Mouse (Mus musculus): Measurements from ENCODE around the gene Trim29. TPM values are rescaled to one million over a fixed set of nuclear protein-coding genes. Genes with fewer than 3 reads are reported as not detected.

The Trim29 gene
- polyA plus RNA-seq, 1 experiment from 2014 or later = 37.1 TPM

DNA sequence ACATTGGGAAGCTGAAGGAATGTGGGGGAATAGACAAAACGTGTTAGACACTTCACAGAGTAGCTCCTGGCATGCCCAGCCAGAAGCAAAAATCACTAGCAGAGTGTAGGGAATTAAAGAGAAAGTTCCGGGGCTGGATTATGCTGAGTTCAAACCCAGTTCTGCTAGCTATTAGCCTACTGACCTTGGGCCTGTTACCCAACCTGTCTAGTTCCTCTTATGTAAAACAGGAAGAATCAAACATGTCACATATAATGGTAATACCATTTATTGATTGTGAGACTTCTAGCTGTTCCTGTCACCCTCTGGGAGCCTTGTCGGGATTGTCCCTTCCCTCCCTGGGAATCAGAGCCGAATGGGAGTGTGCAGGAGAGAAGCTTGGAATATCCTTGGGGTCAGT is 7.7 kb upstream of the Trim29 start:
- H3K9me3 ChIP-seq (ENCODE audit: control insufficient read depth, low read length) = no peaks in the 10 kb centered on the region
- H3K36me3 ChIP-seq (ENCODE audit: control insufficient read depth, insufficient read depth, low read length) = no peaks in the 10 kb centered on the region
- no peaks in the 10 kb centered on the region for H3K4me1 ChIP-seq (ENCODE audit: control insufficient read depth, insufficient read depth, low read length)
- no peak overlapping the region for H3K4me3 ChIP-seq (ENCODE audit: low read depth, low read length)
- no peak for DNase-seq (ENCODE audit: low spot score)
- no peak overlapping the region for H3K27ac ChIP-seq (replicated peaks; ENCODE audit: low read depth, low read length)
- WGBS = 45% methylated on average over 4 of the region's 4 CpGs
- H3K27me3 ChIP-seq (replicated peaks; ENCODE audit: control insufficient read depth, insufficient read depth, low read length) = no peaks in the 10 kb centered on the region
- ATAC-seq (ENCODE audit: low read depth) = no peak
- no peak overlapping the region for H3K9ac ChIP-seq (ENCODE audit: low read depth, low read length)
- no peak overlapping the region for H3K4me2 ChIP-seq (ENCODE audit: low read depth, low read length)

DNA sequence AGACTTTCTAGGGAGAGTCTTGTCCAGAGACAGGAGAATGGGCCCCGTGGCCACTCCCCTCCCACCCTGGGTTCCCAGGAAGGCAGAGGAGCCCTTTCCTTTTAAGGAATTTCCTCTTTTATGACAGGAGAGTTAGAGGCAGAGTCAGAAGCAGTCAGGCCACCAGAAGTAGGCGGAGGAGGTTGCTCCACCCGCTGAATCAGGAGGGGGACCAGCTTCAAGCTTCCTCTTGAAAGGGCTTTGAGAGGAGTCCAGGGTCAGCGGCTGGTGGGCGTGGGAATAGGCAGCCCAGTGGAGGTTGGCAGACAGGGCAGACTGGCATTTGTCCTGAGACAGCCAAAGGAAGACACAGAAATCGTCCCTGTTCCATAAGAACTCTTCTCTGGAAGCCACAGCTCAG is 4.8 kb upstream of the Trim29 start:
- Histone ChIP-seq H3K27me3 (replicated peaks; ENCODE audit: control insufficient read depth, insufficient read depth, low read length) (no peaks in the 10 kb centered on the region), H3K4me2 (ENCODE audit: low read depth, low read length) (no peak overlapping the region), H3K9me3 (ENCODE audit: control insufficient read depth, low read length) (no peaks in the 10 kb centered on the region), H3K36me3 (ENCODE audit: control insufficient read depth, insufficient read depth, low read length) (no peaks in the 10 kb centered on the region), H3K4me3 (ENCODE audit: low read depth, low read length) (no peak overlapping the region), H3K4me1 (ENCODE audit: control insufficient read depth, insufficient read depth, low read length) (no peaks in the 10 kb centered on the region), H3K9ac (ENCODE audit: low read depth, low read length) (no peak overlapping the region), H3K27ac (replicated peaks; ENCODE audit: low read depth, low read length) (no peak overlapping the region)
- WGBS = 66% methylated on average over 6 of the region's 6 CpGs
- no peak for ATAC-seq (ENCODE audit: low read depth)
- DNase-seq (ENCODE audit: low spot score) = no peak

DNA sequence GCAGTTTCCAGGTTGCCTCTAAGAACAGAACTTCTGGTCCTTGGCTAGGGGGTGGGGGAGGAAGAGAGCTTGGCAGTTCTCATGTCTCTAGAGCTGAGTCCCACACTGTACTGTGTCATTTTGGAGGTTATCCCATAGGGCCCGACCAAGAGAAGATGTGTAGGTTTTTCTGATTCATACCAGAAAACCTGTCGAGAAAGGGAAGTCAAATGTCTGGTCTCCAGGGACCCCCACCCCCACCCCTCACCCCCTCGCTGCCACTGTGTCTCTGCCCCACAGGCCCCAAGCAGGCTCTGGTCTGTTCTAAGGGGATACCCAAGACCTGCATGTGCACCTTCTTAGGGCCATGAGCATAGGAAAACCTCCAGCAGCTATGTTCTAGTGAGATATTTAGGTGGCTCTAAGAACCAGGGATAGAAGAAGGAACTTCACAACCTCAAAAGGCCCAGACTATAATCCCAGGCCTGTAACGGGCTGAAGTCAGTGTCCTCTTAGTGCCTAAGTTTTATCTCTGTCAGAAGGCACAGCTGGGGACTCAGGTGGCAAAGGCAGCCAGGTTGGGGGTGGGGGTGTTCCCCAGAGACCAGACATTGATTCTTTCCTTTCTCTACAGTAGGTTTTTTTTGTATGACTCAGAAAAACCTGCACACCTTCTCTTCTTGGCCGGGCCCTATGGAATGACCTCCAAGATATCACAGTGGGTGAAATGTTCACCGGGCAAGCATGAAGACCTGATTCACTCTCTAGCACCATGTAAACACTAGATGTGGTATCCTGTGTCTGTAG is 1.4 kb upstream of the Trim29 start:
- WGBS = 86% methylated on average over 6 of the region's 6 CpGs
- Histone ChIP-seq H3K9me3 (ENCODE audit: control insufficient read depth, low read length) (no peaks in the 10 kb centered on the region), H3K27ac (replicated peaks; ENCODE audit: low read depth, low read length) (no peak overlapping the region), H3K36me3 (ENCODE audit: control insufficient read depth, insufficient read depth, low read length) (no peaks in the 10 kb centered on the region), H3K4me2 (ENCODE audit: low read depth, low read length) (no peak overlapping the region), H3K9ac (ENCODE audit: low read depth, low read length) (no peak overlapping the region), H3K27me3 (replicated peaks; ENCODE audit: control insufficient read depth, insufficient read depth, low read length) (no peaks in the 10 kb centered on the region), H3K4me1 (ENCODE audit: control insufficient read depth, insufficient read depth, low read length) (no peaks in the 10 kb centered on the region), H3K4me3 (ENCODE audit: low read depth, low read length) (no peak overlapping the region)
- DNase-seq (ENCODE audit: low spot score) = no peak
- no peak for ATAC-seq (ENCODE audit: low read depth)

DNA sequence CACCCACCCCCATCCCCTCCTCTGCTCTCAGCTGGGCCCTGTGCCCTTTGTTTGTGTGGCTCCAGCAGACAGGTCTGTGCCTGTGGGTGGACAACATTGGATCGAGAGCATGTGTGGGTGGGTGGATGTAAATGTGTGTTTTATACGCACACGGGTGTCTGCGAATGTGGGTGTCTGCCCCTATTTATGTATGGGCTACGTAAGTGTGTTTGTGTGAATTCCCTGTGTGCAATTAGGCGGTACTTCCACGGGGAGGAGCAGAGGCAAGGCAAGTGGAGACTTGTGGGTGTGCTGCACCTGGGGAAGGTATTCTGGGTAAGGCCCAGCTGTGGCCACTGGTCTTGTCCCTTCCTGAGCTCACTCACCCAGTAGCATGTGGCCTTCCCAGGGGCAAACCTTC is 1.5 kb downstream of the Trim29 start:
- Histone ChIP-seq H3K9ac (ENCODE audit: low read depth, low read length) (peak overlapping the region; percentile 30; the same call in 1 of the 2 replicates), H3K4me3 (ENCODE audit: low read depth, low read length) (peak overlapping the region; percentile 28), H3K27ac (replicated peaks; ENCODE audit: low read depth, low read length) (peak overlapping the region; percentile 25; the same call in 1 of the 2 replicates), H3K36me3 (ENCODE audit: control insufficient read depth, insufficient read depth, low read length) (no peaks in the 10 kb centered on the region), H3K27me3 (replicated peaks; ENCODE audit: control insufficient read depth, insufficient read depth, low read length) (no peaks in the 10 kb centered on the region), H3K4me1 (ENCODE audit: control insufficient read depth, insufficient read depth, low read length) (no peaks in the 10 kb centered on the region), H3K4me2 (ENCODE audit: low read depth, low read length) (peak overlapping the region; percentile 35), H3K9me3 (ENCODE audit: control insufficient read depth, low read length) (no peaks in the 10 kb centered on the region)
- ATAC-seq (ENCODE audit: low read depth) (peak; percentile 58; the same call in 1 of the 2 replicates), DNase-seq (ENCODE audit: low spot score) (peak; percentile 73)
- 64% methylated on average over 7 of the region's 7 CpGs for WGBS

DNA sequence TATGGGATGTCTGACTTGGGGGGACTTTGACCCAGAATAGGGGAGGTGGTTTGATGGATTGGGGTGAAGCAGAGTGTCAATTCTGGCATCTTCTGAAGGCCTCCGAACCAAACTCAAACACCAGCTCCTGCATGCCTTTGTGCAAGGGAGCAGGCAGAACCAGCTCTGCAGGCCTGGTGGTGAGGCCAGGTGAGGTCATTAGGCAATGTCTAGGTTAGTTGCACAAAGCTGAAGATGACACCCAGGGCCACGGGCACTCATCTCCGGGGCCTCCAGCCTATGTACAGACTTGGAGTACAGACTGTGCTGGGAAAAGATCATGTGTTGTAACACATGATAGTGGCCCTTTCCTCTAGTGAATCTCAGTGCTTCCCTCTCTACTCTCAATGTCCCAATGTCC is 3.2 kb downstream of the Trim29 start:
- no peaks in the 10 kb centered on the region for H3K4me1 ChIP-seq (ENCODE audit: control insufficient read depth, insufficient read depth, low read length)
- peak overlapping the region; percentile 35; the same call in 1 of the 2 replicates for H3K4me2 ChIP-seq (ENCODE audit: low read depth, low read length)
- no peaks in the 10 kb centered on the region for H3K36me3 ChIP-seq (ENCODE audit: control insufficient read depth, insufficient read depth, low read length)
- DNase-seq (ENCODE audit: low spot score) (no peak), ATAC-seq (ENCODE audit: low read depth) (no peak)
- H3K27me3 ChIP-seq (replicated peaks; ENCODE audit: control insufficient read depth, insufficient read depth, low read length) = no peaks in the 10 kb centered on the region
- H3K4me3 ChIP-seq (ENCODE audit: low read depth, low read length) = no peak overlapping the region
- no peak overlapping the region for H3K27ac ChIP-seq (replicated peaks; ENCODE audit: low read depth, low read length)
- no peaks in the 10 kb centered on the region for H3K9me3 ChIP-seq (ENCODE audit: control insufficient read depth, low read length)
- 69% methylated on average over 3 of the region's 3 CpGs for WGBS
- H3K9ac ChIP-seq (ENCODE audit: low read depth, low read length) = no peak overlapping the region; the same call in 1 of the 2 replicates

DNA sequence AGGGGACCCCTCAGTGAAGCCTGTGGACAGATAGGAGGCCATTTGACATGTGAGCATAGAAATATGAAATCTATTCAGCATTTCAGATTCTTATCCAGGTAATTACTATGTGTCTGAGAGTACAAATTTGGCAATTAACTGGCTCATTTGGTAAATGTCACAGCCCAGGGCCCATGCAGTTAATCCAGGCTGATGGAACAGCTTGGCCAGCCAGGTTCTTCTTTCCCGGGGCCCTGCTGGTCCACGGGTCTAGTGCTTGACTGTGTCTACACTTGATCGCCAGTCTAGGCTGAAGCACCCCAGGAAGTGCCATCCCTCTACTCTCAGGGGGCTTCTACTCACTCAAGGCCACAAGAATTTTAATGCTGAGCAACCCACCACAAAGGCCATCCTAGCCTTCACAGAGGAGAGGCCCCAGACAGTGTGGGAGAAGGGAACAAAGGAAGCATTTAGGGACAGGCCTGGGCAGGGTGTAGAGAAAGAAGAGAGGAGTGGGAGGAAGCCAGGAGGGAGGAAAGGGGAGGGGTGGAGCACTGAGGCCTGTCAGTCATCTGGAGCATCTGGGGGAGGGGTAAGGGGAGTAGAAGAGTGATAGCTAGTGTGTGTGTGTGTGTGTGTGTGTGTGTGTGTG is 4.8 kb downstream of the Trim29 start:
- ATAC-seq (ENCODE audit: low read depth) = peak; percentile 72; the same call in 1 of the 2 replicates
- Histone ChIP-seq H3K4me1 (ENCODE audit: control insufficient read depth, insufficient read depth, low read length) (no peaks in the 10 kb centered on the region), H3K9ac (ENCODE audit: low read depth, low read length) (no peak overlapping the region), H3K36me3 (ENCODE audit: control insufficient read depth, insufficient read depth, low read length) (no peaks in the 10 kb centered on the region), H3K27me3 (replicated peaks; ENCODE audit: control insufficient read depth, insufficient read depth, low read length) (no peaks in the 10 kb centered on the region), H3K4me2 (ENCODE audit: low read depth, low read length) (no peak overlapping the region), H3K9me3 (ENCODE audit: control insufficient read depth, low read length) (no peaks in the 10 kb centered on the region), H3K4me3 (ENCODE audit: low read depth, low read length) (no peak overlapping the region), H3K27ac (replicated peaks; ENCODE audit: low read depth, low read length) (0 out of 2 replicates have a peak overlapping the region, but pooled peaks have one; percentile 34)
- whole genome bisulfite sequencing = 29% methylated on average over 3 of the region's 3 CpGs
- DNase-seq (ENCODE audit: low spot score) = peak; percentile 73

DNA sequence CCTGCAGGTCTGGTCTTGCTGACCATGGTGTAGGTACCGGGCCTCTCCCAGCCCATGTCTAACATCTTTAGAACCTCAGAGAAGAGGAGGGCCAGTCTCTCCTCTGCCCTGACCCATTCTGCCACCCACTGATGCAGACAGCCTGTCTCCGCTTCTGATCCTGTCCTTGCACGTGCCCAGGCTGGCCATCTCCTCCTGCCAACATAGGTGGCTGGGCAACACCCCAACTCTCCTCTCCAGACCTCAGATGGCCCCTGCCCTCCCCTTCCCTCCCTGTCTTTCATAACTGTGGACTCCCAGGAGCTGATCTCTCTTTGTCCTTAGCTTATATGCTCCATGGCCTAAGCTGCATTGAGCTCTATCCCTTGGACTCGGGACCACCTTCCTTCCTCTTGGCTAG is 5.8 kb downstream of the Trim29 start:
- no peaks in the 10 kb centered on the region for H3K36me3 ChIP-seq (ENCODE audit: control insufficient read depth, insufficient read depth, low read length)
- H3K9ac ChIP-seq (ENCODE audit: low read depth, low read length) = no peak overlapping the region
- DNase-seq (ENCODE audit: low spot score) (no peak), ATAC-seq (ENCODE audit: low read depth) (no peak)
- no peak overlapping the region for H3K4me2 ChIP-seq (ENCODE audit: low read depth, low read length)
- no peaks in the 10 kb centered on the region for H3K27me3 ChIP-seq (replicated peaks; ENCODE audit: control insufficient read depth, insufficient read depth, low read length)
- no peaks in the 10 kb centered on the region for H3K9me3 ChIP-seq (ENCODE audit: control insufficient read depth, low read length)
- no peak overlapping the region for H3K27ac ChIP-seq (replicated peaks; ENCODE audit: low read depth, low read length)
- 85% methylated on average over 3 of the region's 4 CpGs for WGBS
- H3K4me3 ChIP-seq (ENCODE audit: low read depth, low read length) = no peak overlapping the region
- no peaks in the 10 kb centered on the region for H3K4me1 ChIP-seq (ENCODE audit: control insufficient read depth, insufficient read depth, low read length)

DNA sequence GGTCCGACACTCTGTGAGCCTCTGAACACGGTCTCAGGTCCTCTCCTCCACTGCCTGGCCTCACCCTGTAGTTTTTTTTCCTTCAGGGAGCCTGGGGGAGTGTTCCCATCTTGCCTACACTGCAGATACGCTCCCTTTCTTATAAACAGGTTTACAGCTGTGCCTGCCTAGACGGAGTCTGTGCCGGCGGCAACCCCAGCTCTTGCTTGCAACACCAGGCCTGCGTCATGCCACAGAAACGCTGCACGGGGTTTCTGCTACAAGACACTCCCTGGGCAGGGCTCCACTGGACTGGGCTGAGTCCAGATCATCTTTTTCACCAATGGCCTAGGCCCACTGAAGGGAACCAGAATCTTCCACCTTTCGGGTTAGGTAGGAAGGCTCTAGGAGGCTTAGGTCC is 8.0 kb downstream of the Trim29 start:
- Histone ChIP-seq H3K4me3 (ENCODE audit: low read depth, low read length) (no peak overlapping the region), H3K4me2 (ENCODE audit: low read depth, low read length) (no peak overlapping the region), H3K4me1 (ENCODE audit: control insufficient read depth, insufficient read depth, low read length) (no peaks in the 10 kb centered on the region), H3K27ac (replicated peaks; ENCODE audit: low read depth, low read length) (peak overlapping the region; percentile 56), H3K9me3 (ENCODE audit: control insufficient read depth, low read length) (no peaks in the 10 kb centered on the region), H3K9ac (ENCODE audit: low read depth, low read length) (no peak overlapping the region), H3K27me3 (replicated peaks; ENCODE audit: control insufficient read depth, insufficient read depth, low read length) (no peaks in the 10 kb centered on the region), H3K36me3 (ENCODE audit: control insufficient read depth, insufficient read depth, low read length) (no peaks in the 10 kb centered on the region)
- peak; percentile 32; the same call in 1 of the 2 replicates for ATAC-seq (ENCODE audit: low read depth)
- DNase-seq (ENCODE audit: low spot score) = peak; percentile 75
- 77% methylated on average over 10 of the region's 10 CpGs for WGBS
